Comparison of ENCODE assay signal across 8 mouse cellular contexts in the genomic region with DNA sequence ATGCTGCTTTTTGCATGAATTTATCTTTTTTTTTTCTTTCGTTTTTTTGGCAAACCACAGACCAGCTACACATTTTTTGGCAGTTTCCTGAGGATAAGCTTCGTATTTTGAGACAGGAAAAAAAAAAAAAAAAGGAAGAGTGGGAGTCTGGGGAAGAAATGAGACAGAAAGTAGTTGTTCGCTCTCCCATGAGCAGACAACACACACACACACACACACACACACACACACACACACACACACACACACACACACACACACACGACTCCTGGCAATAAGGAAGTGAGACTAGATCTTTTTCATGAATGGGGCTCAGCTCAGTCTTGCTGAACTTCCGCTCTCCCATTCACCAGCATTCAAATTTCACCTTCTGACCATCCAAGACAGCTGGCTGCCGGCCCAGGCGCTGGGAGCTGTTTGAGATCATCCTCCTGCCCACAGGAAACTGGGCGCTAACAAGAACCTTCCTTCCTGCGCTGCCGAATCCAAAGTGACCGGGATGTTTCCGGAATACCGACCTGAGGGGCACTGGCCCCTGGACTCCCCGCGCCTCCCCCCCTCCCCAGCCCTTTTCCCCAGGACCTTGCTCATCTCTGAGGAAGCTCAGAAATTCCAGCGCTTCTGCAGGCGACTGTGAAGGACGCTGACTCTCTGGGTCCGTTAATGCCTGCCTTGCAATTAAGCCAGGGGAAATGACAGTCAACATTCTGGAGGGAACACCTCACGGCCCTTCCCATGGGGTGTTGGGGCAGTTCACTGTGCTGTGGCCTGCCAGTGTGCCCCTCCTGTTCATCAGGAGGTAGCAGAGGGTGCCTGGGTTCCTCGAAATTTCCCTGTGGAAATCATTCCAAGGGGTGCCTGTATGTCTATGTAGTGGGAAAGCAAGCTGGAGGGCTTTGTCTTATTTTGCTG.
DNase-seq lines count a peak whose midpoint lies in the region; ATAC-seq and TF ChIP-seq lines count a peak whose summit lies in the region.

No protein-coding gene starts in this region.

- H3K9ac ChIP-seq in hindbrain, embryonic 11.5 days (ENCODE audit: low read depth, low read length), result peak overlapping the region; percentile 34
- H3K9ac ChIP-seq in lung, embryonic 15.5 days, result no peak overlapping the region

- peak overlapping the region; percentile 42 for H3K4me2 ChIP-seq in hindbrain, embryonic 11.5 days (replicated peaks; ENCODE audit: low read depth, low read length)
- peak overlapping the region; percentile 46 for H3K4me2 ChIP-seq in lung, embryonic 15.5 days

- 19% methylated on average over 21 of the region's 21 CpGs for WGBS in hindbrain, embryonic 11.5 days
- 6% methylated on average over 21 of the region's 21 CpGs for WGBS in lung, embryonic 15.5 days
- WGBS in thymus, adult 2 months, result 4% methylated on average over 21 of the region's 21 CpGs

- H3K27me3 ChIP-seq in hindbrain, embryonic 11.5 days (ENCODE audit: control insufficient read depth, insufficient read depth, low read length), result no peaks in the 10 kb centered on the region
- H3K27me3 ChIP-seq in lung, embryonic 15.5 days, result no peaks in the 10 kb centered on the region; the same call in 1 of the 2 replicates
- no peaks in the 10 kb centered on the region for H3K27me3 ChIP-seq in thymus, adult 2 months (ENCODE audit: control insufficient read depth, insufficient read depth, low read length)

- peaks cover 2% of the 10 kb centered on the region; the same call in 1 of the 2 replicates for H3K4me1 ChIP-seq in hindbrain, embryonic 11.5 days (replicated peaks; ENCODE audit: control insufficient read depth, insufficient read depth, low read length)
- H3K4me1 ChIP-seq in lung, embryonic 15.5 days, result peaks cover 23% of the 10 kb centered on the region
- H3K4me1 ChIP-seq in thymus, adult 2 months (replicated peaks; ENCODE audit: control insufficient read depth, insufficient read depth, low read length), result peaks cover 31% of the 10 kb centered on the region

- peak overlapping the region; percentile 19 for H3K4me3 ChIP-seq in hindbrain, embryonic 11.5 days (ENCODE audit: low read depth, low read length)
- peak overlapping the region; percentile 15 for H3K4me3 ChIP-seq in lung, embryonic 15.5 days
- peak overlapping the region; percentile 42 for H3K4me3 ChIP-seq in thymus, adult 2 months (ENCODE audit: control insufficient read depth, insufficient read depth, low read length)

- TF ChIP-seq CTCF in thymus, adult 2 months (IDR thresholded peaks at IDR 0.05; ENCODE audit: borderline replicate concordance, control insufficient read depth, extremely low read depth, insufficient read depth, low read length, poor library complexity), result no peak

- no peak overlapping the region for H3K27ac ChIP-seq in hindbrain, embryonic 11.5 days (ENCODE audit: low read depth, low read length)
- H3K27ac ChIP-seq in lung, embryonic 15.5 days, result peak overlapping the region; percentile 87
- H3K27ac ChIP-seq in thymus, adult 2 months (ENCODE audit: control insufficient read depth, insufficient read depth, low read length), result no peak overlapping the region

- ATAC-seq in hindbrain, embryonic 11.5 days (ENCODE audit: low FRiP score), result no peak
- peak; percentile 88 for ATAC-seq in lung, embryonic 15.5 days (ENCODE audit: borderline replicate concordance, extremely low read depth, low FRiP score, low TSS enrichment)
- ATAC-seq in neutrophil, adult 5-6 weeks (ENCODE audit: extremely low read depth, insufficient number of reproducible peaks, low FRiP score, poor library complexity, severe bottlenecking), result peak; percentile 77

- no peaks in the 10 kb centered on the region for H3K9me3 ChIP-seq in hindbrain, embryonic 11.5 days (ENCODE audit: control insufficient read depth, low read length)
- no peaks in the 10 kb centered on the region for H3K9me3 ChIP-seq in lung, embryonic 15.5 days

- peak; percentile 91 for DNase-seq in Muller cell, postnatal 12 days (ENCODE audit: inconsistent ontology term)
- DNase-seq in cerebellum, adult 9-10 months, result peak; percentile 18
- peak; percentile 67 for DNase-seq in frontal cortex, postnatal 10 days (ENCODE audit: low spot score in 2 of 2)
- DNase-seq in hindbrain, embryonic 11.5 days (ENCODE audit: low spot score), result peak; percentile 40
- DNase-seq in layer of hippocampus, adult 9-11 months, result peak; percentile 82
- peak; percentile 47 for DNase-seq in thymus, adult 2 months

- no peak for TF ChIP-seq POLR2A in thymus, adult 2 months (IDR thresholded peaks at IDR 0.05; ENCODE audit: control insufficient read depth, extremely low read depth, insufficient read depth, low read length, poor library complexity)

- H3K36me3 ChIP-seq in hindbrain, embryonic 11.5 days (ENCODE audit: control insufficient read depth, insufficient read depth, low read length), result no peaks in the 10 kb centered on the region
- H3K36me3 ChIP-seq in lung, embryonic 15.5 days, result no peaks in the 10 kb centered on the region
- H3K36me3 ChIP-seq in thymus, adult 2 months (ENCODE audit: control insufficient read depth, insufficient read depth, low read length), result no peaks in the 10 kb centered on the region

Comparison
In these comparisons a context has a peak if more than half of its experiments do, and no peak if none do; other contexts are left out.
1. DNase-seq: peak in every context shown above with its lines; median percentile 91 in Muller cell, postnatal 12 days; 82 in layer of hippocampus, adult 9-11 months; 67 in frontal cortex, postnatal 10 days; 47 in thymus, adult 2 months; 40 in hindbrain, embryonic 11.5 days; 18 in cerebellum, adult 9-10 months.